Mouse (Mus musculus): Measurements from ENCODE around the gene Unc93a. TPM values are rescaled to one million over a fixed set of nuclear protein-coding genes. Genes with fewer than 3 reads are reported as not detected.
"Not testable (repeated sequence)": the region's sequence is repeated elsewhere in the genome, so short reads cannot be mapped to it uniquely, and the experiment has no call there.

The Unc93a gene
- total and polyA plus RNA-seq, 2 experiments from 2014 or later: not detected

DNA sequence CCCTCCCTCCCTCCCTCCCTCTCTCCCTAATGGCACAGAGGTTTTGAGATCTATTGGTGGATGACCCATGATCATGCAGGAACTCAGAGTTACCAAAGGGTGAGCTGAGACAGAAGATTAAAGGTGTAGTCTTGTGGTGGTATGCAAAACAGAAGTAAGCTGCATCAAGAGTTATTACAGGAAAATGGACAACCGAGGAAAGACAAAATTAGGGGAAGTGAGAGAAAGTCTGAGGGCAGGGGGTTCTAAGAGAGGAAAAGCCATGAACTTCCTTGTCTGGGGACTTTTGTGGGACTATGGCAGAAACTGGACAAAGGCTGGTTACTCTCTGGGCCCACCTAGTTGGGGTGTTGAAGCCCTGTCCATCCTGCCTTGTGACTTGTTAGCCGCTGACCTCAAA, 11.1 kb upstream of the Unc93a start:
- not testable (repeated sequence) for H3K4me1 ChIP-seq (ENCODE audit: control insufficient read depth, insufficient read depth); ATAC-seq (ENCODE audit: insufficient read depth, low read depth); H3K9me3 ChIP-seq (replicated peaks; ENCODE audit: control insufficient read depth, low read length); H3K27ac ChIP-seq (ENCODE audit: low read depth); H3K36me3 ChIP-seq (replicated peaks; ENCODE audit: control insufficient read depth, insufficient read depth, low read length); H3K4me2 ChIP-seq (ENCODE audit: low read depth, low read length); DNase-seq (ENCODE audit: low spot score); H3K4me3 ChIP-seq (ENCODE audit: low read depth, low read length); H3K9ac ChIP-seq (replicated peaks; ENCODE audit: low read depth, low read length); H3K27me3 ChIP-seq (ENCODE audit: control insufficient read depth, insufficient read depth, low read length)
- no CpG with 5 or more reads among the region's 2 CpGs for WGBS

- not testable (repeated sequence) for H3K4me3 ChIP-seq (ENCODE audit: low read depth, low read length); H3K27me3 ChIP-seq (ENCODE audit: control insufficient read depth, insufficient read depth, low read length); H3K27ac ChIP-seq (ENCODE audit: low read depth); H3K4me2 ChIP-seq (ENCODE audit: low read depth, low read length); H3K4me1 ChIP-seq (ENCODE audit: control insufficient read depth, insufficient read depth); ATAC-seq (ENCODE audit: insufficient read depth, low read depth); H3K9ac ChIP-seq (replicated peaks; ENCODE audit: low read depth, low read length); DNase-seq (ENCODE audit: low spot score); H3K9me3 ChIP-seq (replicated peaks; ENCODE audit: control insufficient read depth, low read length); H3K36me3 ChIP-seq (replicated peaks; ENCODE audit: control insufficient read depth, insufficient read depth, low read length)
- WGBS: 60% methylated on average over 1 of the region's 6 CpGs
Measured at GRCm38 (mm10) chr17:13135356-13135755, 3.7 kb upstream of the Unc93a start.

DNA sequence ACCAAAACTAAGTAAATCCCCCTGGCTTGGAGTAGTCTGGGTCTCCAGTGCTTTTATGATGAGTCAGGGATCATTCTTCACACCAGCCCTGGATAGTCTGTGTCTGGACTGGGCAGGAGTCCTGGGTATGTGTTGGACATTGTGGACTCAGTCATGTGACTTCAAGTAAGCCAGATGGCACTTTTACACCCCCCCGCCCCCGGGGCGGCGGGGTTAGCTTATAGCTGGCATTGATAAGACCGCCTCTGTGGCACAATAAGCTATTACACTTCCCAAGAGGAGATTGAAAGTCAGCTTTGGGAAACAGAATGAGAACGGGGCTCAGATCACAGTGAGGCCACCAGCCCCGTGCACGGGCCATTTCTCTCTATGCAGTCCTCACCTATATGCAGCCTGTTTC, 742 bp upstream of the Unc93a start:
- not testable (repeated sequence) for H3K4me1 ChIP-seq (ENCODE audit: control insufficient read depth, insufficient read depth); H3K36me3 ChIP-seq (replicated peaks; ENCODE audit: control insufficient read depth, insufficient read depth, low read length); ATAC-seq (ENCODE audit: insufficient read depth, low read depth); H3K27ac ChIP-seq (ENCODE audit: low read depth); H3K9me3 ChIP-seq (replicated peaks; ENCODE audit: control insufficient read depth, low read length); H3K27me3 ChIP-seq (ENCODE audit: control insufficient read depth, insufficient read depth, low read length); H3K9ac ChIP-seq (replicated peaks; ENCODE audit: low read depth, low read length); DNase-seq (ENCODE audit: low spot score); H3K4me3 ChIP-seq (ENCODE audit: low read depth, low read length); H3K4me2 ChIP-seq (ENCODE audit: low read depth, low read length)
- 79% methylated on average over 8 of the region's 8 CpGs for WGBS

GRCm38 (mm10) chr17:13129737-13130465, 1.7 kb downstream of the Unc93a start:
- not testable (repeated sequence) for H3K4me1 ChIP-seq (ENCODE audit: control insufficient read depth, insufficient read depth); H3K36me3 ChIP-seq (replicated peaks; ENCODE audit: control insufficient read depth, insufficient read depth, low read length); H3K4me2 ChIP-seq (ENCODE audit: low read depth, low read length); H3K4me3 ChIP-seq (ENCODE audit: low read depth, low read length); ATAC-seq (ENCODE audit: insufficient read depth, low read depth); H3K27ac ChIP-seq (ENCODE audit: low read depth); DNase-seq (ENCODE audit: low spot score); H3K9me3 ChIP-seq (replicated peaks; ENCODE audit: control insufficient read depth, low read length); H3K27me3 ChIP-seq (ENCODE audit: control insufficient read depth, insufficient read depth, low read length); H3K9ac ChIP-seq (replicated peaks; ENCODE audit: low read depth, low read length)
- WGBS: 74% methylated on average over 8 of the region's 11 CpGs

DNA sequence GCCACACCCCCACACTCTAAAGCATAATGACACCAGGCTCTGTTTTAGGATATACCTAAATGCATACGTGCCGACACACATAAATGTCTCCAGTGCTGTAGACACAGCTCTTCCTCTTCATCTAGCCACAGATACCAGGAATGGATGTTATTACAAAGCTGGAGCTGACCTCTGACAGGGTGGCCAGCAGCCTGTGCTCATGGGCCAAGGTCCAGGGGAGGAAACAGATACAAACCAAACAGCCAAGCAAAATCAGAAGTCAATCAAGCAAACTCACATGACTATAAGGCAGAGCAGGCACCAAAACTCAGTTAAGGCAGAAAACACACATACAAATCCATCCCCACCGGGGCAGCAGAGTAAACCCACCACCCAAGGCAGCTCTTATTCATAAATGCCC, 2.3 kb downstream of the Unc93a start:
- H3K9me3 ChIP-seq (replicated peaks; ENCODE audit: control insufficient read depth, low read length); DNase-seq (ENCODE audit: low spot score); H3K27me3 ChIP-seq (ENCODE audit: control insufficient read depth, insufficient read depth, low read length); ATAC-seq (ENCODE audit: insufficient read depth, low read depth); H3K27ac ChIP-seq (ENCODE audit: low read depth); H3K4me1 ChIP-seq (ENCODE audit: control insufficient read depth, insufficient read depth); H3K4me2 ChIP-seq (ENCODE audit: low read depth, low read length); H3K9ac ChIP-seq (replicated peaks; ENCODE audit: low read depth, low read length); H3K4me3 ChIP-seq (ENCODE audit: low read depth, low read length); H3K36me3 ChIP-seq (replicated peaks; ENCODE audit: control insufficient read depth, insufficient read depth, low read length): not testable (repeated sequence)
- no CpG with 5 or more reads among the region's 3 CpGs for WGBS

GRCm38 (mm10) chr17:13124241-13124640, 7.4 kb downstream of the Unc93a start:
- not testable (repeated sequence) for DNase-seq (ENCODE audit: low spot score); H3K4me1 ChIP-seq (ENCODE audit: control insufficient read depth, insufficient read depth); H3K27ac ChIP-seq (ENCODE audit: low read depth); H3K36me3 ChIP-seq (replicated peaks; ENCODE audit: control insufficient read depth, insufficient read depth, low read length); H3K4me3 ChIP-seq (ENCODE audit: low read depth, low read length); H3K4me2 ChIP-seq (ENCODE audit: low read depth, low read length); H3K9ac ChIP-seq (replicated peaks; ENCODE audit: low read depth, low read length); H3K9me3 ChIP-seq (replicated peaks; ENCODE audit: control insufficient read depth, low read length); ATAC-seq (ENCODE audit: insufficient read depth, low read depth); H3K27me3 ChIP-seq (ENCODE audit: control insufficient read depth, insufficient read depth, low read length)
- WGBS: 43% methylated on average over 2 of the region's 3 CpGs

- H3K4me1 ChIP-seq (ENCODE audit: control insufficient read depth, insufficient read depth); H3K27ac ChIP-seq (ENCODE audit: low read depth); H3K9me3 ChIP-seq (replicated peaks; ENCODE audit: control insufficient read depth, low read length); H3K9ac ChIP-seq (replicated peaks; ENCODE audit: low read depth, low read length); H3K4me2 ChIP-seq (ENCODE audit: low read depth, low read length); DNase-seq (ENCODE audit: low spot score); H3K4me3 ChIP-seq (ENCODE audit: low read depth, low read length); H3K36me3 ChIP-seq (replicated peaks; ENCODE audit: control insufficient read depth, insufficient read depth, low read length); H3K27me3 ChIP-seq (ENCODE audit: control insufficient read depth, insufficient read depth, low read length): not testable (repeated sequence)
- ATAC-seq (ENCODE audit: insufficient read depth, low read depth): peak; percentile 47; the same call in 1 of the 2 replicates
- WGBS: 79% methylated on average over 2 of the region's 5 CpGs
Measured at GRCm38 (mm10) chr17:13123308-13124038, 8.1 kb downstream of the Unc93a start.

- H3K36me3 ChIP-seq (replicated peaks; ENCODE audit: control insufficient read depth, insufficient read depth, low read length); H3K27me3 ChIP-seq (ENCODE audit: control insufficient read depth, insufficient read depth, low read length); H3K4me2 ChIP-seq (ENCODE audit: low read depth, low read length); H3K4me3 ChIP-seq (ENCODE audit: low read depth, low read length); H3K27ac ChIP-seq (ENCODE audit: low read depth); ATAC-seq (ENCODE audit: insufficient read depth, low read depth); H3K9me3 ChIP-seq (replicated peaks; ENCODE audit: control insufficient read depth, low read length); DNase-seq (ENCODE audit: low spot score); H3K9ac ChIP-seq (replicated peaks; ENCODE audit: low read depth, low read length); H3K4me1 ChIP-seq (ENCODE audit: control insufficient read depth, insufficient read depth): not testable (repeated sequence)
- WGBS: 53% methylated on average over 2 of the region's 9 CpGs
Measured at GRCm38 (mm10) chr17:13112504-13113291, 18.9 kb downstream of the Unc93a start.
